Comparison of ENCODE assay signal across 8 mouse cellular contexts in the genomic region with DNA sequence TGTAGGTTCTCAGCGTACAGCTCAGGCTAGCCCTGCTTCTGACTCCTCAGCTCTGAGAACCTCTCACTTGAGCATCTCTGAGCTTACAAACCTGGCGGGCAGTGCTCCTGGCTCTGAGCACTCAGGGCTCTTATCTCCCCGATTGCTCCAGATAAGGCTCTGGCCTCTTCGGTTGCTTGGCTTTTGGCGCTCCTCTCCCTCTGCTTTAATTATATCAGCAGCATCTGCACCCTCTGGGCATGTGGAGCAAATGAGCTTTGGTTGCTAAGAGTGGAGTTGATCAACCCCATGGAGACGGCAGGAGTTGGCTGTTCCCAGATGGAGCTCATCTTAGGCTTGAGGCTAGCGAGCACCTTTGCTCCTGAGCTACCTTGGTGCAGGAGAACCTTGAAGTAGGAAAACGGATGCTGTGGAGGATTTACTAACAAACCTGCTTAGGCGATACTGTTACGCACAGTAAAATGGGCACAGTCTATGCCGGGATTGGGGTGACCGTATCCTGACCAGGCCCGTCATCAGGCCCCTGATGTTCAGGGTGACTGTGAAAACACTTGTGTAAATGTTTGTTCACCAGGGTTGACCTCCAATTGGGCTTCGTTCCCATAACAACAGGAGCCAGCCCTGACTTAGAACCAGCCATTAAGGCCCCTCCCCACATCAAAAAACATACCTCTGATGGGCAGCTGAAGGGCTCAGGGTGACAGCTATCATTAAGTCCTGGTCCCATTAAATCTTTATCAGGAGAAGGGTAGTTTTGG. TPM values are rescaled to one million over a fixed set of nuclear protein-coding genes. Genes with fewer than 3 reads are reported as not detected.
DNase-seq lines count a peak whose midpoint lies in the region; ATAC-seq and TF ChIP-seq lines count a peak whose summit lies in the region.

No protein-coding gene starts in this region.

- H3K4me2 ChIP-seq in heart, embryonic 15.5 days: peak overlapping the region; percentile 92; the same call in 1 of the 2 replicates
- peak overlapping the region; percentile 77; the same call in 1 of the 2 replicates for H3K4me2 ChIP-seq in hindbrain, embryonic 12.5 days (replicated peaks)
- peak overlapping the region; percentile 24 for H3K4me2 ChIP-seq in midbrain, embryonic 12.5 days (replicated peaks)

- peak overlapping the region; percentile 89; the same call in 1 of the 2 replicates for H3K4me3 ChIP-seq in heart, embryonic 15.5 days
- peak overlapping the region; percentile 66 for H3K4me3 ChIP-seq in bone marrow macrophage, adult 2 months (ENCODE audit: insufficient read depth, low read length)
- no peak overlapping the region for H3K4me3 ChIP-seq in hindbrain, embryonic 12.5 days
- H3K4me3 ChIP-seq in midbrain, embryonic 12.5 days: no peak overlapping the region

- peaks cover 33% of the 10 kb centered on the region for H3K4me1 ChIP-seq in heart, embryonic 15.5 days (replicated peaks)
- peaks cover 44% of the 10 kb centered on the region for H3K4me1 ChIP-seq in bone marrow macrophage, adult 2 months (ENCODE audit: control insufficient read depth, insufficient read depth, low read length)
- H3K4me1 ChIP-seq in hindbrain, embryonic 12.5 days: peaks cover 27% of the 10 kb centered on the region
- H3K4me1 ChIP-seq in midbrain, embryonic 12.5 days: peaks cover 27% of the 10 kb centered on the region

- intact Hi-C loops in heart, postnatal 25 days (cut with DNase I): no loop called here

- H3K36me3 ChIP-seq in heart, embryonic 15.5 days: no peaks in the 10 kb centered on the region
- H3K36me3 ChIP-seq in hindbrain, embryonic 12.5 days: peaks cover 17% of the 10 kb centered on the region
- peaks cover 36% of the 10 kb centered on the region for H3K36me3 ChIP-seq in midbrain, embryonic 12.5 days

- TF ChIP-seq CTCF in bone marrow macrophage, adult 2 months (IDR thresholded peaks at IDR 0.05; ENCODE audit: low read depth, low read length): no peak

- no peaks in the 10 kb centered on the region for H3K27me3 ChIP-seq in heart, embryonic 15.5 days
- no peaks in the 10 kb centered on the region for H3K27me3 ChIP-seq in hindbrain, embryonic 12.5 days
- no peaks in the 10 kb centered on the region for H3K27me3 ChIP-seq in midbrain, embryonic 12.5 days

- ATAC-seq in heart, embryonic 15.5 days (replicated peaks; ENCODE audit: insufficient number of reproducible peaks, insufficient read depth, low FRiP score, low read depth): no peak
- ATAC-seq in hindbrain, embryonic 12.5 days (ENCODE audit: low FRiP score): no peak
- ATAC-seq in midbrain, embryonic 12.5 days (ENCODE audit: low FRiP score, low read depth): no peak
- no peak for ATAC-seq in inflammation-experienced regulatory T-cells, adult 6 months
- no peak for ATAC-seq in cerebellum, adult (ENCODE audit: insufficient number of reproducible peaks, low FRiP score, low TSS enrichment)

- DNase-seq in heart, postnatal 25 days (ENCODE audit: low spot score): no peak
- no peak for DNase-seq in thymus, postnatal 25 days

- TF ChIP-seq POLR2A in bone marrow macrophage, adult 2 months (IDR thresholded peaks at IDR 0.05; ENCODE audit: borderline replicate concordance, low read depth, low read length): no peak

- 62% methylated on average over 14 of the region's 14 CpGs for WGBS in heart, embryonic 15.5 days
- 79% methylated on average over 14 of the region's 14 CpGs for WGBS in hindbrain, embryonic 12.5 days
- WGBS in midbrain, embryonic 12.5 days: 79% methylated on average over 14 of the region's 14 CpGs

- no peak overlapping the region for H3K27ac ChIP-seq in heart, embryonic 15.5 days
- no peak overlapping the region for H3K27ac ChIP-seq in bone marrow macrophage, adult 2 months (ENCODE audit: insufficient read depth, low read depth, low read length)
- peak overlapping the region; percentile 12 for H3K27ac ChIP-seq in hindbrain, embryonic 12.5 days
- peak overlapping the region; percentile 4; the same call in 1 of the 2 replicates for H3K27ac ChIP-seq in midbrain, embryonic 12.5 days (replicated peaks)

- H3K9ac ChIP-seq in heart, embryonic 15.5 days: peak overlapping the region; percentile 8; the same call in 1 of the 2 replicates
- no peak overlapping the region for H3K9ac ChIP-seq in hindbrain, embryonic 12.5 days
- no peak overlapping the region for H3K9ac ChIP-seq in midbrain, embryonic 12.5 days (replicated peaks)

- H3K9me3 ChIP-seq in heart, embryonic 15.5 days (replicated peaks): no peaks in the 10 kb centered on the region
- H3K9me3 ChIP-seq in hindbrain, embryonic 12.5 days (replicated peaks): no peaks in the 10 kb centered on the region
- no peaks in the 10 kb centered on the region for H3K9me3 ChIP-seq in midbrain, embryonic 12.5 days

RNA-seq across cellular contexts. Expression of gene Ldlr, which starts 3.1 kb away (rescaled TPM):
- 12.9 and 25.0 TPM in 2 replicates for polyA plus RNA-seq in heart, embryonic 15.5 days (2015; fragmentation: Nextera tagmentation; extraction: Ambion mirVana)
- 1 to 10 TPM; 2.7 to 3.1 TPM for total RNA-seq in heart, postnatal 25 days (2021)
- polyA plus RNA-seq in bone marrow macrophage, adult 2 months (2012; ENCODE audit: insufficient read depth, insufficient read length, missing spikeins): 30.4 and 36.5 TPM in 2 replicates
- 32.1 and 33.0 TPM in 2 replicates for polyA plus RNA-seq in hindbrain, embryonic 12.5 days (2016; fragmentation: Nextera tagmentation; extraction: Ambion mirVana)
- 39.5 and 43.5 TPM in 2 replicates for polyA plus RNA-seq in midbrain, embryonic 12.5 days (2016; fragmentation: Nextera tagmentation; extraction: Ambion mirVana)
- polyA plus RNA-seq in inflammation-experienced regulatory T-cells, adult 6 months (2017; shearing (Covaris generic)): 10 to 100 TPM in 2 of 3 experiments, 1 to 10 TPM in 1; 9.2 to 21.2 (median 14.6) TPM

RNA-seq across cellular contexts. Expression of gene Spc24, which starts 33.7 kb away (rescaled TPM):
- polyA plus RNA-seq in heart, embryonic 15.5 days (2015; fragmentation: Nextera tagmentation; extraction: Ambion mirVana): 69.6 and 88.1 TPM in 2 replicates
- 1 to 10 TPM; 3.2 to 4.0 TPM for total RNA-seq in heart, postnatal 25 days (2021)
- 16.6 and 23.2 TPM in 2 replicates for polyA plus RNA-seq in bone marrow macrophage, adult 2 months (2012; ENCODE audit: insufficient read depth, insufficient read length, missing spikeins)
- 61.6 and 68.2 TPM in 2 replicates for polyA plus RNA-seq in hindbrain, embryonic 12.5 days (2016; fragmentation: Nextera tagmentation; extraction: Ambion mirVana)
- 74.2 and 87.2 TPM in 2 replicates for polyA plus RNA-seq in midbrain, embryonic 12.5 days (2016; fragmentation: Nextera tagmentation; extraction: Ambion mirVana)
- 10 to 100 TPM in 1 of 3 experiments, 1 to 10 TPM in 2; 5.5 to 54.9 (median 8.6) TPM for polyA plus RNA-seq in inflammation-experienced regulatory T-cells, adult 6 months (2017; shearing (Covaris generic))

Comparison
In these comparisons a context has a peak if more than half of its experiments do, and no peak if none do; other contexts are left out.
1. H3K27ac ChIP-seq: peak in hindbrain, embryonic 12.5 days (single experiment) and midbrain, embryonic 12.5 days (single experiment); none in heart, embryonic 15.5 days (single experiment) and bone marrow macrophage, adult 2 months (single experiment).
2. H3K4me2 ChIP-seq: peak in every context shown above with its lines; median percentile 92 in heart, embryonic 15.5 days; 77 in hindbrain, embryonic 12.5 days; 24 in midbrain, embryonic 12.5 days.
3. H3K4me3 ChIP-seq: peak in heart, embryonic 15.5 days (single experiment) and bone marrow macrophage, adult 2 months (single experiment); none in hindbrain, embryonic 12.5 days (single experiment) and midbrain, embryonic 12.5 days (single experiment).